Mouse (Mus musculus): ENCODE measurements around the gene H2al3. TPM values are rescaled to one million over a fixed set of nuclear protein-coding genes. Genes with fewer than 3 reads are reported as not detected.

The H2al3 gene
- not detected in 2 replicates for polyA plus RNA-seq (2014; fragmentation: Nextera tagmentation; extraction: Ambion mirVana)

GRCm38 (mm10) chrX:9849403-9849802 lies at the start of gene H2al3:
H2al3 (plus strand) TSS chrX:9849703.
- ATAC-seq (replicated peaks; ENCODE audit: insufficient number of reproducible peaks, low FRiP score, low TSS enrichment): no peak
- no peak within 1 kb of the TSS for H3K4me2 ChIP-seq
- no peak within 1 kb of the TSS for H3K4me3 ChIP-seq (ENCODE audit: low read depth, low read length)
- H3K36me3 ChIP-seq (ENCODE audit: control insufficient read depth, insufficient read depth, low read length): no peaks in the 10 kb centered on the region
- H3K27ac ChIP-seq (ENCODE audit: low read depth, low read length): no peak within 1 kb of the TSS
- WGBS (ENCODE audit: insufficient replicate concordance): 61% methylated on average over 1 of the region's 1 CpGs
- no peaks in the 10 kb centered on the region for H3K4me1 ChIP-seq (ENCODE audit: control insufficient read depth, insufficient read depth, low read length)
- no peaks in the 10 kb centered on the region for H3K9me3 ChIP-seq (replicated peaks; ENCODE audit: control insufficient read depth, low read length)
- no peak within 1 kb of the TSS for H3K9ac ChIP-seq (ENCODE audit: low read depth, low read length)
- H3K27me3 ChIP-seq (ENCODE audit: control insufficient read depth, insufficient read depth, low read length): no peaks in the 10 kb centered on the region

DNA sequence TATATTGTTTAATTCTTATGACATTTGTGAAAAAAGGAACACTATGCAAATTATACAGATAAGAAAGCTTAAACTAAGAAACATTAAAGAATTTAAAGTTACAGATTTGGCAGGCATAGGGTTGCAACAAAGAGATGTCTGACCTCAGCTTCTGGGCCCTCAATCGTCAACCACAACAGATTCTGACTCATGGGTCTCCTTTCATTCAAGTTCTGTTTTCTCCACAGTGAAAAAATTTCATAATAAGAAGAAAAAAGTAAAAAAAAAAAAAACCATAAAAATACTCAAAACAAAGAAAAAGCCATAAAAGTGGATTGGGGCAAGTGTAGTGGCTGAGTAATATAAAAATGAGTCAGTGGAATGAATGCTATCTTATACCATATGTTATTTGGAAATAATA lies 39.4 kb upstream of the H2al3 start:
- H3K36me3 ChIP-seq (ENCODE audit: control insufficient read depth, insufficient read depth, low read length): no peaks in the 10 kb centered on the region

DNA sequence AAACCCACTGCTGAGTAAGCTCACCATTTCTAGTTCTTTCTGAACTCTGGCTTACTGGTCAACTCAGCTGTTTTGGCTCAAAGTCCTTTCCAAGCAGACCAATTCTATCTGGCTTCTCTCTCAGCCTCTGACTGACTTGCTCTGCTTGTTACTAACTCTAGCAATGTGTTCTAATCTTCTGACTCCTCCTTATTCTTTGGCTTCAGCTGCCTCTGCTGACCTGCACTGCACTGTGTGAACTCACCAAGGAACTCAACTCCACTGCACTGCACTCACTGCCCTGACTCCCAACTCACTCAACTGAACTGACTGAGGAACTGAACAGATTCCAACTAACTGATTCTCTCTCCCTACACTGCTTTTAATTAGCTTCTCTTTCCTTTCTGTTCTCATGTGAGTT lies 37.0 kb upstream of the H2al3 start:
- no peak overlapping the region for H3K9ac ChIP-seq (ENCODE audit: low read depth, low read length)
- no peak overlapping the region for H3K27ac ChIP-seq (ENCODE audit: low read depth, low read length)
- H3K27me3 ChIP-seq (ENCODE audit: control insufficient read depth, insufficient read depth, low read length): no peaks in the 10 kb centered on the region
- H3K4me3 ChIP-seq (ENCODE audit: low read depth, low read length): no peak overlapping the region
- H3K36me3 ChIP-seq (ENCODE audit: control insufficient read depth, insufficient read depth, low read length): no peaks in the 10 kb centered on the region
- no peak overlapping the region for H3K4me2 ChIP-seq
- no peak for ATAC-seq (replicated peaks; ENCODE audit: insufficient number of reproducible peaks, low FRiP score, low TSS enrichment)
- H3K4me1 ChIP-seq (ENCODE audit: control insufficient read depth, insufficient read depth, low read length): no peaks in the 10 kb centered on the region
- no peaks in the 10 kb centered on the region for H3K9me3 ChIP-seq (replicated peaks; ENCODE audit: control insufficient read depth, low read length)

More for the DNA sequence above, 39.4 kb upstream of the H2al3 start:
- H3K27me3 ChIP-seq (ENCODE audit: control insufficient read depth, insufficient read depth, low read length): no peaks in the 10 kb centered on the region
- no peak overlapping the region for H3K27ac ChIP-seq (ENCODE audit: low read depth, low read length)
- no peak overlapping the region for H3K4me3 ChIP-seq (ENCODE audit: low read depth, low read length)
- no peak for ATAC-seq (replicated peaks; ENCODE audit: insufficient number of reproducible peaks, low FRiP score, low TSS enrichment)
- no peak overlapping the region for H3K9ac ChIP-seq (ENCODE audit: low read depth, low read length)
- no peaks in the 10 kb centered on the region for H3K9me3 ChIP-seq (replicated peaks; ENCODE audit: control insufficient read depth, low read length)
- H3K4me2 ChIP-seq: no peak overlapping the region
- 83% methylated on average over 1 of the region's 1 CpGs for WGBS (ENCODE audit: insufficient replicate concordance)
- H3K4me1 ChIP-seq (ENCODE audit: control insufficient read depth, insufficient read depth, low read length): no peaks in the 10 kb centered on the region

GRCm38 (mm10) chrX:9834779-9835178 lies 14.7 kb upstream of the H2al3 start:
- Histone ChIP-seq H3K36me3 (ENCODE audit: control insufficient read depth, insufficient read depth, low read length) (no peaks in the 10 kb centered on the region), H3K9me3 (replicated peaks; ENCODE audit: control insufficient read depth, low read length) (no peaks in the 10 kb centered on the region), H3K27ac (ENCODE audit: low read depth, low read length) (no peak overlapping the region), H3K4me2 (no peak overlapping the region), H3K9ac (ENCODE audit: low read depth, low read length) (no peak overlapping the region), H3K27me3 (ENCODE audit: control insufficient read depth, insufficient read depth, low read length) (no peaks in the 10 kb centered on the region), H3K4me3 (ENCODE audit: low read depth, low read length) (no peak overlapping the region), H3K4me1 (ENCODE audit: control insufficient read depth, insufficient read depth, low read length) (no peaks in the 10 kb centered on the region)
- no peak for ATAC-seq (replicated peaks; ENCODE audit: insufficient number of reproducible peaks, low FRiP score, low TSS enrichment)
- WGBS (ENCODE audit: insufficient replicate concordance): 70% methylated on average over 2 of the region's 2 CpGs

GRCm38 (mm10) chrX:9846628-9847027 lies 2.9 kb upstream of the H2al3 start, which contains the start of gene Hypm:
Hypm (plus strand) TSS chrX:9846928.
- H3K27ac ChIP-seq (ENCODE audit: low read depth, low read length): no peak within 1 kb of the TSS
- H3K36me3 ChIP-seq (ENCODE audit: control insufficient read depth, insufficient read depth, low read length): no peaks in the 10 kb centered on the region
- 66% methylated on average over 3 of the region's 3 CpGs for WGBS (ENCODE audit: insufficient replicate concordance)
- no peak within 1 kb of the TSS for H3K4me3 ChIP-seq (ENCODE audit: low read depth, low read length)
- no peak within 1 kb of the TSS for H3K9ac ChIP-seq (ENCODE audit: low read depth, low read length)
- H3K9me3 ChIP-seq (replicated peaks; ENCODE audit: control insufficient read depth, low read length): no peaks in the 10 kb centered on the region
- no peak within 1 kb of the TSS for H3K4me2 ChIP-seq
- H3K4me1 ChIP-seq (ENCODE audit: control insufficient read depth, insufficient read depth, low read length): no peaks in the 10 kb centered on the region
- no peaks in the 10 kb centered on the region for H3K27me3 ChIP-seq (ENCODE audit: control insufficient read depth, insufficient read depth, low read length)
- no peak for ATAC-seq (replicated peaks; ENCODE audit: insufficient number of reproducible peaks, low FRiP score, low TSS enrichment)

DNA sequence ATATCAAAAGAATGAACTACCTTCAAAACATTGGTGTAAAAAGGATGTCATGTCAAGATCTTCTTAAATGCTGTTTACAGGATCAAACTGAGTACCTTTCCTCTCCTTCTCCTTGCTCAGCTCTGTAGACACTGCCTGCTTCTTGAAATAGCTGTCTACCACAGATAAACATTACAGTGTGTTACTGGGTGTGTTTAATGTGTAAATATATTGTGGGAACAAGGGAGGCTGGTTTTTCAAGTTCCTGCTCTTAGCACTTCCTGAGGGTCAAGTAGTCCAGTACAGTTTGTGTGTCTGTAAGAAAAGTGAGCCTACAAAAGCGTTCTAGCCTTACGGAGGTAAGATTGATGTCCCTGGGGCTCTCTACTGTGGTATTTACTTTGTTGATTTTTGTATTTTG lies 12.4 kb downstream of the H2al3 start:
- H3K9ac ChIP-seq (ENCODE audit: low read depth, low read length): no peak overlapping the region
- H3K4me2 ChIP-seq: no peak overlapping the region
- H3K27ac ChIP-seq (ENCODE audit: low read depth, low read length): no peak overlapping the region
- 80% methylated on average over 2 of the region's 2 CpGs for WGBS (ENCODE audit: insufficient replicate concordance)
- H3K27me3 ChIP-seq (ENCODE audit: control insufficient read depth, insufficient read depth, low read length): no peaks in the 10 kb centered on the region
- no peaks in the 10 kb centered on the region for H3K4me1 ChIP-seq (ENCODE audit: control insufficient read depth, insufficient read depth, low read length)
- no peaks in the 10 kb centered on the region for H3K36me3 ChIP-seq (ENCODE audit: control insufficient read depth, insufficient read depth, low read length)
- H3K9me3 ChIP-seq (replicated peaks; ENCODE audit: control insufficient read depth, low read length): no peaks in the 10 kb centered on the region
- H3K4me3 ChIP-seq (ENCODE audit: low read depth, low read length): no peak overlapping the region
- ATAC-seq (replicated peaks; ENCODE audit: insufficient number of reproducible peaks, low FRiP score, low TSS enrichment): no peak

- Histone ChIP-seq H3K4me1 (ENCODE audit: control insufficient read depth, insufficient read depth, low read length) (no peaks in the 10 kb centered on the region), H3K27ac (ENCODE audit: low read depth, low read length) (no peak overlapping the region), H3K27me3 (ENCODE audit: control insufficient read depth, insufficient read depth, low read length) (no peaks in the 10 kb centered on the region), H3K4me2 (no peak overlapping the region), H3K4me3 (ENCODE audit: low read depth, low read length) (no peak overlapping the region), H3K36me3 (ENCODE audit: control insufficient read depth, insufficient read depth, low read length) (no peaks in the 10 kb centered on the region), H3K9me3 (replicated peaks; ENCODE audit: control insufficient read depth, low read length) (no peaks in the 10 kb centered on the region), H3K9ac (ENCODE audit: low read depth, low read length) (no peak overlapping the region)
- ATAC-seq (replicated peaks; ENCODE audit: insufficient number of reproducible peaks, low FRiP score, low TSS enrichment): no peak
- 91% methylated on average over 2 of the region's 2 CpGs for WGBS (ENCODE audit: insufficient replicate concordance)
Measured at GRCm38 (mm10) chrX:9875519-9875918, 26.0 kb downstream of the H2al3 start.

DNA sequence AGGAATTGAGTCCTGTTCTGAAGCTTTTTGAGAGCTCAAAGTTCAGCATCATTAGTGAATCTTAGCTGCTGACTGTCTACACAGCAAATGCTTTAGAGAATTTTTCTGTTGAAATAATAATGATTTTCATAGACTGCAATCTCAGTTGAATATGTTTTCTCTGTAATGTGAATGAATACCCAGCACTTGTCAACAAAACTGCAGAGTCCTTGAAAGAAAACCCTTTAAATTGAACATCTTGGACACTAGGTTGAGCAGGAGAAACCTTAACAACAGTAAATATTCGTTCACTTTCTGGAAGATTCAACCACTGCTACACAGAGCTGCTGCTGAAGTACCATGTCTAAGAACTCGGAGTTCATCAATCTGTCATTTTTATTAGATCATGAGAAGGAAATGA lies 35.8 kb downstream of the H2al3 start, which contains the start of gene Sytl5:
TSS of gene Sytl5 (plus strand) at position 301 of the 400 bp plus-strand sequence.
- no peak for ATAC-seq (replicated peaks; ENCODE audit: insufficient number of reproducible peaks, low FRiP score, low TSS enrichment)
- no peak within 1 kb of the TSS for H3K9ac ChIP-seq (ENCODE audit: low read depth, low read length)
- WGBS (ENCODE audit: insufficient replicate concordance): 47% methylated on average over 2 of the region's 2 CpGs
- H3K27me3 ChIP-seq (ENCODE audit: control insufficient read depth, insufficient read depth, low read length): no peaks in the 10 kb centered on the region
- H3K4me2 ChIP-seq: no peak within 1 kb of the TSS
- H3K4me3 ChIP-seq (ENCODE audit: low read depth, low read length): no peak within 1 kb of the TSS
- no peaks in the 10 kb centered on the region for H3K9me3 ChIP-seq (replicated peaks; ENCODE audit: control insufficient read depth, low read length)
- H3K27ac ChIP-seq (ENCODE audit: low read depth, low read length): no peak within 1 kb of the TSS
- H3K36me3 ChIP-seq (ENCODE audit: control insufficient read depth, insufficient read depth, low read length): no peaks in the 10 kb centered on the region
- no peaks in the 10 kb centered on the region for H3K4me1 ChIP-seq (ENCODE audit: control insufficient read depth, insufficient read depth, low read length)

Measured in heart, embryonic 11.5 days (tissue).